Mouse (Mus musculus) heart, embryonic 11.5 days (tissue): Measurements from ENCODE around the gene Myoz2. TPM values are rescaled to one million over a fixed set of nuclear protein-coding genes. Genes with fewer than 3 reads are reported as not detected.

Experiments used
- ATAC-seq: fragments of 200-750 bp; cut with Nextera tagmentation; replicated peaks from 2 replicates; pipeline ENCODE4 v1.8.0; 2017; ENCODE audit warnings: moderate library complexity; ENCODE audit not compliant: insufficient number of reproducible peaks, low FRiP score, low TSS enrichment
- H3K27ac ChIP-seq: fragments of 300-500 bp; sonication (generic); 2 replicates; pipeline ENCODE4 v1.5.1; 2014; ENCODE audit warnings: mild to moderate bottlenecking, low read depth, low read length
- H3K27me3 ChIP-seq: fragments of 300-500 bp; sonication (generic); 2 replicates; pipeline ENCODE4 v1.6.1; 2014; ENCODE audit warnings: mild to moderate bottlenecking, low read length, mixed read lengths; ENCODE audit not compliant: control insufficient read depth, insufficient read depth
- H3K36me3 ChIP-seq: fragments of 300-500 bp; sonication (generic); 2 replicates; pipeline ENCODE4 v1.6.1; 2014; ENCODE audit warnings: mild to moderate bottlenecking, low read length, moderate library complexity, mixed read lengths; ENCODE audit not compliant: control insufficient read depth, insufficient read depth
- H3K4me1 ChIP-seq: fragments of 300-500 bp; sonication (generic); 2 replicates; pipeline ENCODE4 v1.6.1; 2014; ENCODE audit warnings: low read length; ENCODE audit not compliant: control insufficient read depth, insufficient read depth
- H3K4me2 ChIP-seq: fragments of 300-500 bp; sonication (generic); 2 replicates; pipeline ENCODE4 v1.6.1; 2014; ENCODE audit warnings: mild to moderate bottlenecking, moderate library complexity
- H3K4me3 ChIP-seq: fragments of 300-500 bp; sonication (generic); 2 replicates; pipeline ENCODE4 v1.5.1; 2014; ENCODE audit warnings: low read depth, low read length
- H3K9ac ChIP-seq: fragments of 300-500 bp; sonication (generic); 2 replicates; pipeline ENCODE4 v1.6.1; 2014; ENCODE audit warnings: mild to moderate bottlenecking, low read depth, low read length, moderate library complexity
- H3K9me3 ChIP-seq: fragments of 300-500 bp; sonication (generic); replicated peaks from 2 replicates; pipeline ENCODE4 v1.6.1; 2016; ENCODE audit warnings: low read length; ENCODE audit not compliant: control insufficient read depth
- WGBS: fragments of 180-500 bp; shearing (Covaris S2); extraction: QIAGEN DNeasy Blood & Tissue Kit; methylation state at CpG from one replicate; pipeline ENCODE4 v1.1.7; 2014; ENCODE audit not compliant: insufficient replicate concordance; 5-methylcytosine and 5-hydroxymethylcytosine counted together
- polyA plus RNA-seq: library from polyadenylated mRNA; unstranded; fragments of >200 nt; fragmentation: Nextera tagmentation; extraction: Ambion mirVana; gene quantifications from 2 replicates; pipeline ENCODE4 v1.2.1, GENCODE M21; 2014

Gene Myoz2
- polyA plus RNA-seq, 1 experiment from 2014 or later, result 100 TPM

GRCm38 (mm10) chr3:123066836-123067235 is 32.0 kb upstream of the Myoz2 start:
- Histone ChIP-seq H3K4me1 (peaks cover 24% of the 10 kb centered on the region), H3K9ac (no peak overlapping the region), H3K4me3 (no peak overlapping the region), H3K4me2 (no peak overlapping the region), H3K27ac (no peak overlapping the region), H3K36me3 (no peaks in the 10 kb centered on the region), H3K9me3 (no peaks in the 10 kb centered on the region), H3K27me3 (no peaks in the 10 kb centered on the region)
- ATAC-seq, result no peak
- 87% methylated on average over 7 of the region's 7 CpGs for WGBS

GRCm38 (mm10) chr3:123065466-123065865 is 30.7 kb upstream of the Myoz2 start:
- no peak overlapping the region for H3K4me2 ChIP-seq
- no peak overlapping the region for H3K27ac ChIP-seq
- ATAC-seq, result no peak
- H3K27me3 ChIP-seq, result no peaks in the 10 kb centered on the region
- peaks cover 16% of the 10 kb centered on the region for H3K4me1 ChIP-seq
- no peaks in the 10 kb centered on the region for H3K36me3 ChIP-seq
- 53% methylated on average over 5 of the region's 5 CpGs for WGBS
- H3K9me3 ChIP-seq, result no peaks in the 10 kb centered on the region
- no peak overlapping the region for H3K9ac ChIP-seq
- H3K4me3 ChIP-seq, result no peak overlapping the region

- H3K27me3 ChIP-seq, result no peaks in the 10 kb centered on the region
- H3K4me3 ChIP-seq, result no peak overlapping the region
- H3K4me1 ChIP-seq, result peaks cover 14% of the 10 kb centered on the region
- H3K36me3 ChIP-seq, result no peaks in the 10 kb centered on the region
- no peak overlapping the region for H3K9ac ChIP-seq
- no peaks in the 10 kb centered on the region for H3K9me3 ChIP-seq
- no peak overlapping the region for H3K4me2 ChIP-seq
- no peak overlapping the region for H3K27ac ChIP-seq
- 26% methylated on average over 5 of the region's 5 CpGs for WGBS
- no peak for ATAC-seq
Measured at GRCm38 (mm10) chr3:123064186-123064585, 29.4 kb upstream of the Myoz2 start.

- no peak overlapping the region for H3K4me3 ChIP-seq
- WGBS, result 74% methylated on average over 2 of the region's 2 CpGs
- H3K4me1 ChIP-seq, result peaks cover 14% of the 10 kb centered on the region
- H3K9me3 ChIP-seq, result no peaks in the 10 kb centered on the region
- ATAC-seq, result no peak
- H3K27me3 ChIP-seq, result no peaks in the 10 kb centered on the region
- no peaks in the 10 kb centered on the region for H3K36me3 ChIP-seq
- no peak overlapping the region for H3K4me2 ChIP-seq
- 0 out of 2 replicates have a peak overlapping the region, but pooled peaks have one; percentile 29 for H3K27ac ChIP-seq
- no peak overlapping the region for H3K9ac ChIP-seq
Measured at GRCm38 (mm10) chr3:123061931-123062330, 27.1 kb upstream of the Myoz2 start.

GRCm38 (mm10) chr3:123058832-123059231 is 24.0 kb upstream of the Myoz2 start:
- Histone ChIP-seq H3K4me3 (no peak overlapping the region), H3K36me3 (no peaks in the 10 kb centered on the region), H3K9ac (no peak overlapping the region), H3K4me2 (no peak overlapping the region), H3K27me3 (no peaks in the 10 kb centered on the region), H3K9me3 (no peaks in the 10 kb centered on the region), H3K4me1 (peaks cover 5% of the 10 kb centered on the region; the same call in 1 of the 2 replicates), H3K27ac (no peak overlapping the region)
- WGBS, result 83% methylated on average over 1 of the region's 1 CpGs
- no peak for ATAC-seq

- H3K27ac ChIP-seq, result no peak overlapping the region
- peaks cover 5% of the 10 kb centered on the region; the same call in 1 of the 2 replicates for H3K4me1 ChIP-seq
- no peak overlapping the region for H3K4me2 ChIP-seq
- peaks cover 4% of the 10 kb centered on the region; the same call in 1 of the 2 replicates for H3K9me3 ChIP-seq
- H3K36me3 ChIP-seq, result no peaks in the 10 kb centered on the region
- no peak overlapping the region for H3K9ac ChIP-seq
- ATAC-seq, result no peak; the same call in 1 of the 2 replicates
- H3K27me3 ChIP-seq, result no peaks in the 10 kb centered on the region
- H3K4me3 ChIP-seq, result no peak overlapping the region
- 51% methylated on average over 5 of the region's 5 CpGs for WGBS
Measured at GRCm38 (mm10) chr3:123054178-123054577, 19.4 kb upstream of the Myoz2 start.

- Histone ChIP-seq H3K27me3 (no peaks in the 10 kb centered on the region), H3K4me2 (no peak overlapping the region), H3K4me3 (no peak overlapping the region), H3K4me1 (peaks cover 5% of the 10 kb centered on the region; the same call in 1 of the 2 replicates), H3K9me3 (peaks cover 4% of the 10 kb centered on the region; the same call in 1 of the 2 replicates), H3K27ac (no peak overlapping the region), H3K36me3 (no peaks in the 10 kb centered on the region), H3K9ac (no peak overlapping the region)
- no peak for ATAC-seq
- WGBS, result 71% methylated on average over 8 of the region's 8 CpGs
Measured at GRCm38 (mm10) chr3:123053192-123053938, 18.6 kb upstream of the Myoz2 start.

GRCm38 (mm10) chr3:123042308-123042707 is 7.5 kb upstream of the Myoz2 start:
- Histone ChIP-seq H3K9ac (no peak overlapping the region), H3K27me3 (no peaks in the 10 kb centered on the region), H3K9me3 (no peaks in the 10 kb centered on the region), H3K27ac (no peak overlapping the region), H3K36me3 (no peaks in the 10 kb centered on the region), H3K4me2 (no peak overlapping the region), H3K4me3 (no peak overlapping the region), H3K4me1 (no peaks in the 10 kb centered on the region)
- ATAC-seq, result no peak
- WGBS, result 83% methylated on average over 1 of the region's 1 CpGs

GRCm38 (mm10) chr3:123033804-123034203 is 1.0 kb downstream of the Myoz2 start:
- ATAC-seq, result no peak
- no peaks in the 10 kb centered on the region for H3K9me3 ChIP-seq
- H3K4me2 ChIP-seq, result peak overlapping the region; percentile 59
- H3K4me3 ChIP-seq, result peak overlapping the region; percentile 37
- H3K4me1 ChIP-seq, result peaks cover 6% of the 10 kb centered on the region
- peak overlapping the region; percentile 64; the same call in 1 of the 2 replicates for H3K9ac ChIP-seq
- H3K36me3 ChIP-seq, result no peaks in the 10 kb centered on the region
- H3K27me3 ChIP-seq, result no peaks in the 10 kb centered on the region
- H3K27ac ChIP-seq, result peak overlapping the region; percentile 77
- WGBS, result 68% methylated on average over 8 of the region's 8 CpGs
